Mouse (Mus musculus) urinary bladder, postnatal 36 days (tissue): ENCODE measurements around the gene Smok2b.
"Not testable (repeated sequence)": the region's sequence is repeated elsewhere in the genome, so short reads cannot be mapped to it uniquely, and the experiment has no call there.

ENCODE experiments used
- DNase-seq, 2 experiments: peaks; one replicate each; pipeline ENCODE4 v3.0.0; 2022; ENCODE audit warnings: low spot score in 2 of 2, mixed read lengths in 1 of 2

The Smok2b gene

DNA sequence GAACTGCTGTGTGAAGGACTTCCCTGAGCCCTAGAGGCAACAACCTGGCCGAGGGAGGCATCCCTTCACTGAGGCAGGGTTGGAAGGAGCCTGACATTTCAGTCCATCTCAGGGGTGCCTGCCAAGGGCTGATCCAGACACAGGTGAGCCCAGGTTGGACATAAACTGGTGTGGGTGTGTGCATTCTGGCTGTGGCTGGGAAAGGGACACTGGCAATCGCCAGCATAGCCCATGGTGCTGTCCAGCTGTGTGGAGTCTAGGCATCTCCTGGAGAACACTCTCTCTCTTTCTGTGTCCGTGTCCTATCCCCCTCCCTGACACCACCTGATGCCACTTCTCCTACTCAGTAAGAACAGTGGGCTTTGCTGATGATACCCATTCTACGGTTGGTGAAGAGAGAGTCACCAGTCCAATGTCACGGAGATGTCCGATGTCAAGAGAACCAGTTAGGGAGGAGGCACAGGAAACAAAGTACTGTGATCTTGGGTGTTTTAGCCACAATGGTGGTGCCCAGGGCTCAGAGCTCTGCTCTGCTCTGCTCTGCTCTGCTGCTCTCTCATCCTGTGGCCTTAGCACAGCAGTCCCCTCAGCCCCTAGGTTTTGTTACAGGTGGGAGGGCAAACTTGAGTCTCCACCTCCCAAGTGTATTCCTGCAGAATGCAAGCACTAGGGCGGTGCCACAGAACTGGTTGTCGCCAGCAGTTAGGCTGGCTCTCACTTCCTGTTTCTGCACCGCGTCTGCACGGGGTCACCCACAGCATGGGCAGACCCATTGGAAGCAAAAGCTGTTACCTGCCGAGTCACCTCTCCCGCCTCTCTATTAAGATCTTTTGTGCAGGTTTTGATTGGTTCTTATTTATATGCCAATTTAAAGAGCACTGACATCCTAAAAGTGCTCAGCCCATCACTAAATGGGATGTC lies 11.0 kb downstream of the Smok2b start:
- DNase-seq, result not testable (repeated sequence)

DNA sequence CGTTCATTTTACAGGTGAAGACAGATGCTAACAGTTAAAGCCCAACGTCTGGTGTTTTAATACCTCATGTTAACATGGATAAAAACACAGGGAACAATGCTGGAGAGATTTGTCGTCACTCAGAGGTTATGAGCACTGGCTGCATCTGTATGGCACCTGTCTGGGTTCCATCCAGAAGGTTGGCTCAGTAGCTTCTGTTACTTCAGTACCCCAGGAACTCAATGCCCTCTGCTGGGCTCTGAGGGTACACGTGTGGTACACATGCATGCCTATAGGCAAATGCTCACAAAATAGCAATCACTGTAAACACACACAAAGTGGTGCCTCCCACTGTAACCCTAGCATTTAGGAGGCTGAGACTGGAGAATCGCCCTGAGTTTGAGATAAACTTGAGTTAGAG lies 24.7 kb downstream of the Smok2b start:
- not testable (repeated sequence) for DNase-seq
